Mouse (Mus musculus): Measurements from ENCODE around the gene Gm40193. TPM values are rescaled to one million over a fixed set of nuclear protein-coding genes. Genes with fewer than 3 reads are reported as not detected.

Gm40193 gene
- total RNA-seq, 2 experiments from 2014 or later, result not detected

DNA sequence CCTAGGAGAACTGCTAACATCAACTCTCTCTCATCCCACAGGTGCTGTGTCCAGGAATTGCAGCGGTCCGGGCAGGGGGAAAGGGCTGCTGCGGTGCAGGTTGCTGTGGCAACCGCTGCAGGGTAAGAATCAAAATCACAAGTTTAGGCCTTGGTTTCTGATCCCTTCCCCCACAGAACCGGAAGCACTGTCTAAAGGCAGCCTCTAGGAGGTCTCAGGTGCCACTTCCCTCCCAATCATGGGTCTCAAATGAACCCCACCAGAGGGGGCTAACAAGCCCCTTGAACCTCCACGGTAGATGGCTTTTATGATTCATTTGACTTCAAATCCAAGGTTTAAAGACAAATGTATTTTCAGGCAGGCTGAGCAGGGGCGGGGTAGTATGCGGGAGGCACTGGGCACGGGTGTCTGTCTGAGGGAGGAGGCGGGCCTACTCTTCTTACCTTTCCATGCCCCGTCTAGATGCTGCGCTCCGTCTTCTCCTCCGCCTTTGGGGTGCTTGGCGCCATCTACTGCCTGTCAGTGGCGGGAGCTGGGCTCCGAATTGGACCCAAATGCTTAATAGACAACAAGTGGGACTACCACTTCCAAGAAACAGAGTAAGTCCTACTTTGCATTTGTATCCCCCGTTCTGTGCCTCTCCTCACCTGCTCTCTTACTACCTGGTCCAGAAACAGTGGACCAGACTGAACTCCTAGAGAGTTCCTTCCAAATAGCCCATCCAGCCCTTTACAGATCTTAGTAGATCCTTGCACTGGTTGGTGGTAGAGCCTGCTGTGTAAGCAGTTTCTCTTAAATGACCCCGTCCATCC, 22.8 kb downstream of the Gm40193 start:
- DNase-seq, result peak in 1 of 2 experiments; percentile 48
- intact Hi-C loops (cut with DNase I), result no loop called here

DNA sequence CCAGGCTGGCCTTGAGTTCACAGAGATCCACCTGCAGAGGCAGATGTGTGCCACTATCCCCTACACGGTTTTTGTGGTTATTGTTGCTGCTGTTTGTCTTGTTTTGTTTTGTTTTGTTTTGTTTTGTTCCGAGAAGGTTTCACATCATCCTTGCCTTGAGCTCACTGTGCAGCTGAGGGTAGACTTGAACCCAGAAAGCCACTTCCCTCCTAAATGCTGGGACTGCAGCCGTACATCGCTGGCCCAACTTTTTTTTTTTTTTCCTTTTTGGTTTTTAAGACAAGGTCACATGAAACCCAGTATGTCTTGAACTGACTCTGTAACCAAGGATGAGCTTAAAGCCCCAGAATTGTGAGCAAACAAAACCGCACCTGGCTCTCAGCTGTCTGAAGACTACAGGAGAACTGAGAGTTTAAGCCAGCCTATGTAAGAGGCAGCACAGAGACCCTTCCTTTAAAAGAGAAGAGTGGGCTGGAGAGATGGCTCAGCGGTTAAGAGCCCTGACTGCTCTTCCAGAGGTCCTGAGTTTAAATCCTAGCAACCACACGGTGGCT, 25.7 kb downstream of the Gm40193 start:
- intact Hi-C loops (cut with DNase I), result loop anchor here (1.0 kb wide), 3 partner anchors 55 to 93 kb away; no protein-coding TSS in a partner anchor

DNA sequence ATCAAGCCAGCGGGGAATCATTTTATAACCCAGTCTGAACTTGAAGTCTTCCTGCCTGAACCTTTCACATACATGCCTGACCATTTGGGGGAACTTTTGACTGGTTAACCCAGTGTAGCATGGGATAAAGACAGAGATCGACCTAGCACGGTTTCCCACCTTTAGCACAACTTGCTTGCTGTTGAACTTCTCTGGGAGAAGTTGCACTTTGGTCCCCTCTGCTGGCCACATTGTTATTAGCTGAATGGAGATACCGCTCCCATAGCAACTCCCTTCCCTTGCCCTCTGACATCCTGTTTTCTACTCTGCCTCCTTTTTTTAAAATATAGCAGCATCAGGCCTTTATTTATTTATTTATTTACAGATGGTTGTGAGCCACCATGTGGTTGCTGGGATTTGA, 26.4 kb downstream of the Gm40193 start:
- DNase-seq, result peak; percentile 79 to 85
- intact Hi-C loops (cut with DNase I), result loop anchor here (1.0 kb wide), 3 partner anchors 54 to 92 kb away; no protein-coding TSS in a partner anchor

More for the DNA sequence above, 25.7 kb downstream of the Gm40193 start:
- DNase-seq, result no peak

DNA sequence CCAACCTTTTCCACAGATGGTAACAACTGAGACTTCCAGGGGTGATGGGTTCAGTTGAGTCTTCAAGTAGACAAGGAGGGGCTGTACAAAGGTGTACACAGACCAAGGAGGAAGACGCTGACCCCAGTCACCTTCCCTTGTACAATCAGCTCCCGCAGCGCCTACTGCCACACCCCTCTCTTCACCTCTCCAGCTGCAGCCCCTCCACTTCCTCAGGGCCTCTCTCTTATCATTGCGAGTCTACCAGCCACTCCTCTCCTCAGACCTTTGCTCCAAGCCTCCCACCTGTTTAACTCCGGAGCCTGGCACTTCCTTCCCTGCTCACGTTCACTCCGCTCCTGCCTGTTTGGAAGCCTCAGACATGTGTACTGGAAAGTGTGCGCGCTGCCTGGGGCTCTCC, 27.8 kb downstream of the Gm40193 start, which contains the start of gene Tm4sf5:
Tm4sf5 (plus strand) TSS at position 275 of the 400 bp plus-strand sequence.
- intact Hi-C loops (cut with DNase I), result no loop called here
- DNase-seq, result no peak

DNA sequence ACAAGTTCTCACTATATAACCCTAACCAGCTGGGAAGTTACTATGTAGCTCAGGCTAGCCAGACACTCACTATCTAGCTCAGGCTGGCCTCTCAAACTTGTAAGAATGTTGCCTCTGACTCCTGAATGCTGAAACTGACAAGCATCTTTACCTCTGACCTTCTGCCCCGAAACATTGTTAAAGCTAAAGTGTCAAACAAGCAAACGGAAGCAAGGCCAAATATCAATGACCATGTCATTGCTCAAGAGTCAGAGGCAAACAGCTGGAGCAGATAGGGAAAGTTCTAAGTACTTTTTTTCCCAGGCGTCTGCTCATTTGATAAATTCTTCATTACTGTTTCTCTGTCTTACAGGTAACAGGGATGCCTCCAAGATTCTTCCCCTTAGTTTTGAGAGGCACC, 30.7 kb downstream of the Gm40193 start:
- intact Hi-C loops (cut with DNase I), result no loop called here
- DNase-seq, result no peak

DNA sequence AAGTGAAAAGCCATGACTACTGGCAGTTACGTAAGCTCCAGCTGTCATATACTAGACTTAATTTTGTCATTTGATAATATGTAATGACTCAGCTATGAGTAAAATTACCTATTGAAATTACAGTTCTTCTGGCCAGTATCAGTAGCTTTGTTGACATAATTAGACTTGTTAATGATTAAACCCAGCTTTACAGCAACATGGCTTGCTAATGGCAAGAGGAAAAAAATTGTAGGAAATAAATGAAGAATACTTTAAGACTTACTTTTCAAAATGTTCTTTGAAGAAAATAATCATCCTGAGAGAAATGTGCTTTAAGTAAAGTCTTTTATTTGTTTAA, 32.3 kb downstream of the Gm40193 start:
- no peak for DNase-seq
- intact Hi-C loops (cut with DNase I), result no loop called here

DNA sequence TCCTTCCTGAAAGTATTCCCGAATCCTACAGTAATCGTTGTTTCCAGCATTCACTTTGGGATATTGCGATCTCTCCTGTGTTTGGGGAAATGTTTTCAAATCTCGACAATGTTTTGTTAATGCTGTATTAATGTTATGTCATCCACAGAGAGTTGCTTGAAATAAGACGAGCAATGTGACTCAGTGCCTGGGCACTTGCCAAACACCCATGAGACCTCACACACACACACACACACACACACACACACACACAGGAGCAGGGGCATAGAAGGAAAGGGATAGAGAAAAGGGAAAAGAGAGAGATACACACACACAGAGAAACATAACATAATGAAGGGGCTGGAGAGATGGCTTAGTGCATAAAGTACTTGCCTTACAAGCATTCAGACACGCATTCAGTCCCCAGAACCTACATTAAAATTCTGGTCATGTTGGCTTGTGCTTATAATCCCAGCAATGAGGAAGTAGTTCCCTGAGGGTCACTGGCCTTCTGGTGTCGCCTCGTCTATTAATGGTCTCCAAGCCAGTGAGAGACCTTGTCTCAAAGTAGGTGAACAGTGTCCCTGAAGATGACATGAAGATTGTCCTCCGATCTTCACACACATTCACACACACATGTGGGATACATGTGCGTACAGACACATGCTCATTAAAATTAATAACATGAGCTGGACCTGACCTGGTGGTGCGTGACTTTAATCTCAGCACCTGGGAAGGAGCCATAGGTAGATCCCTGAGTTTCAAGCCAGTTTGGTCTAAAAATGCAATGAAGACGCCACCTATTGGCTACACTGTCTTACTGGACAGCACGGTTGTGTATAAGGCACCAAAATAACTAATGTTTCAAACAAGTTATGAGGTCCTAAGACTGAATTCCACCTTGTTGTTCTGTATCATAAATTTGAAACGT, 32.9 kb downstream of the Gm40193 start:
- intact Hi-C loops (cut with DNase I), result no loop called here
- DNase-seq, result peak in 1 of 2 experiments; percentile 29

DNA sequence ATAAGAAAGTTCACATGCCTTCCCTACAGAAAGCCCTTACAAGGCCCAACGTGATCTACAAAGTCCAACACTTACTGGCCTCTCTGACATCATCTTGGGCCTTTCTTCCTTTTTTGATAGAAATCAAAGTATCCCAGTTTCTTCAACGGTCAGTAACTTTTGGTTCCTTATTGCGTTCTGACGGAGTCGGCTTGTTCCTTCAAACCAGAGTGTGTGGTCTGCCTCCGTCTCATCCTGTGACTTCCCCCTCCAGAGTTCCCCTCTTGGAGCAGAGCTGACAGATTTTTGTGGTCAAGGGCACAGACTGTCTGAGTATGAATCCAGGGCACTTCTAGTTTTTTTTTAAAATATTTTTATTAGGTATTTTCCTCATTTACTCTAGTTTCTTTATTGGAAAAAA, 43.1 kb downstream of the Gm40193 start:
- intact Hi-C loops (cut with DNase I), result no loop called here

DNA sequence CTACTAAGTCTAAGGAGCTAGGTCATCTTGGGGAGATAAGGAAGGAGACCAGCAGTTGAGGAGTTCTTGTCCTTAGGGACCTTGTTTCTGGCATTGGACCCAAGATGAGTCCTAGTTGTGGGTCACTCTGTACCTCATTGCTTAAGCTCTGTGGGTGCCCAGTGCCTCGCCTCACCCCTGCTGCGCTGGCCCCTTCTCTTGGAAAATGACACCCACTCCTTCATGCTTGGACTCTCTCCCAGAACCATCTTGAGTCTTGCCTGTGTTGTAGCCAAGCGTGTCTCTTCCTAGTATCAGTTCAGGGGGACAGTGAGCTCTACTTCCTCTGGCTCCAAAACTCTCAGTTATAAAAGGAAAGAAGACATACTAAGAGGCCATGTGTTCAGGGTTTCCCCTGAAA, 43.6 kb downstream of the Gm40193 start:
- peak in 1 of 2 experiments; percentile 18 for DNase-seq
- intact Hi-C loops (cut with DNase I), result no loop called here

More for the DNA sequence above, 43.1 kb downstream of the Gm40193 start:
- DNase-seq, result no peak

DNA sequence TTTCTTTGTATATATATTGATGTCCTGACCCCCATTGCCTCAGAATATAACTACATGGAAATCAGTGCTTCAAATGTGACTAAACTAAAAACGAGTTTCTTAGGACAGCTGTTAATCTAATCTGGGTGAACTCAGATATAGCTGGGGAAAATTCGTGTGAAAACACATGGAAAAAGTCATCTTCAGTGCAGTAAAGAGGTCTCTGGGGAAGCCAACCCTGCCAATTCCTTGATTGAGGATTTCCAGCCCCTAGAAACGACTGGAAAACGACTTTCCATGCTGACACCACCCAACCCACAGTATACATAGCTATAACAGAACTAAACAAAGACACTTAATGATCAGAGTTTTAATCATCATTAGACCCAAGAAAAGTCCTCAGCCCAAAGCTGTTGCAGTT, 44.9 kb downstream of the Gm40193 start:
- intact Hi-C loops (cut with DNase I), result no loop called here
- DNase-seq, result no peak

DNA sequence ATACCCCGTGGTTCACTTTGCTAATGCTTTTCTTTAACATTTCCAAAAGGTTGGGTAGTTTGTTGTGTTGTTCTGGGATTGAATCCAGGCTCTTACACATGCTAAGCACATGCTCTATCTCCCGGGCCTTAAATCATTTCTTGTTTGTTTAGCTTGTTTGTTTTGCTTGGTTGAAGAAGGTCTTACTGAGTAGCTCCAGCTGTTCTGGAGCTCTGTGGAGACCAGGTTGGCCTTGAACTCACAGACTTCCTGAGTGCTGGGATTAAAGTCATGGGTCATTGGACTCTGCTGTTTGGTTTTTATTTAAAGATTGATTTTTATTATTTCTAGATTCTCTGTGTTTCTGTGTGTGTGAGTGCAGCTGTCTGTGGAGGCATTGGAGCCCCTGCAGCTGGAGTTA, 47.2 kb downstream of the Gm40193 start:
- intact Hi-C loops (cut with DNase I), result no loop called here
- DNase-seq, result no peak

Other genes with a start within 250 kb of the Gm40193 start
- not detected for gene Alox12e, start 210.3 kb downstream of the Gm40193 start, total RNA-seq (2021)
- gene Alox15, start 180.9 kb downstream of the Gm40193 start, total RNA-seq (2021), result 10 to 100 TPM in 1 of 2 experiments, 1 to 10 TPM in 1; 5.4 to 10.2 TPM
- 10 to 100 TPM; 19.4 to 22.1 TPM for gene Pelp1, start 122.9 kb downstream of the Gm40193 start, total RNA-seq (2021)
- gene Arrb2, start 100.3 kb downstream of the Gm40193 start, total RNA-seq (2021), result 10 to 100 TPM; 14.8 to 15.4 TPM
- 1 to 10 TPM; 8.9 to 9.7 TPM for gene Med11, start 81.0 kb downstream of the Gm40193 start, total RNA-seq (2021)
- gene Zmynd15, start 73.5 kb downstream of the Gm40193 start, total RNA-seq (2021), result 1 to 10 TPM; 1.8 to 2.2 TPM
- 10 to 100 TPM in 1 of 2 experiments, 1 to 10 TPM in 1; 9.6 to 10.9 TPM for gene Cxcl16, start 73.0 kb downstream of the Gm40193 start, total RNA-seq (2021)
- 1 to 10 TPM in 1 of 2 experiments, under 1 TPM in 1; 0.70 to 1.3 TPM for gene Tm4sf5, start 27.7 kb downstream of the Gm40193 start, total RNA-seq (2021)
- not detected for gene Vmo1, start 18.3 kb downstream of the Gm40193 start, total RNA-seq (2021)
- not detected for gene Gltpd2, start 13.7 kb downstream of the Gm40193 start, total RNA-seq (2021)
- 100 to 1,000 TPM; 230 to 233 TPM for gene Psmb6, start 7.6 kb downstream of the Gm40193 start, total RNA-seq (2021)
- 1 to 10 TPM; 6.3 to 6.5 TPM for gene Pld2, start 7.1 kb upstream of the Gm40193 start, total RNA-seq (2021)
- 10 to 100 TPM; 43.9 to 49.4 TPM for gene Mink1, start 29.9 kb upstream of the Gm40193 start, total RNA-seq (2021)
- not detected for gene 4930544D05Rik, start 82.9 kb upstream of the Gm40193 start, total RNA-seq (2021)
- gene Chrne, start 86.3 kb upstream of the Gm40193 start, total RNA-seq (2021), result not detected
- gene Gp1ba, start 106.2 kb upstream of the Gm40193 start, total RNA-seq (2021), result under 1 TPM; 0.16 to 0.17 TPM
- gene Rnf167, start 114.3 kb upstream of the Gm40193 start, total RNA-seq (2021), result 10 to 100 TPM; 52.5 to 57.9 TPM
- gene Slc25a11, start 114.5 kb upstream of the Gm40193 start, total RNA-seq (2021), result 100 to 1,000 TPM; 570 to 607 TPM
- 100 to 1,000 TPM; 283 to 296 TPM for gene Pfn1, start 121.7 kb upstream of the Gm40193 start, total RNA-seq (2021)
- 1,000 to 10,000 TPM; 1,887 to 1,957 TPM for gene Eno3, start 124.3 kb upstream of the Gm40193 start, total RNA-seq (2021)
- 10 to 100 TPM; 95.0 to 98.6 TPM for gene Spag7, start 136.5 kb upstream of the Gm40193 start, total RNA-seq (2021)
- 10 to 100 TPM; 39.2 to 39.6 TPM for gene Camta2, start 155.2 kb upstream of the Gm40193 start, total RNA-seq (2021)
- gene Inca1, start 167.2 kb upstream of the Gm40193 start, total RNA-seq (2021), result 1 to 10 TPM; 4.5 to 6.3 TPM
- 100 to 1,000 TPM; 469 to 490 TPM for gene Kif1c, start 167.6 kb upstream of the Gm40193 start, total RNA-seq (2021)
- gene Zfp3, start 231.3 kb upstream of the Gm40193 start, total RNA-seq (2021), result 1 to 10 TPM; 6.5 to 6.7 TPM